Mouse (Mus musculus) intestine, postnatal 0 days (tissue): ENCODE results near the gene Olfr1158. TPM values are rescaled to one million over a fixed set of nuclear protein-coding genes. Genes with fewer than 3 reads are reported as not detected.

Source experiments
- ATAC-seq: fragments of 200-750 bp; cut with Nextera tagmentation; 2 replicates; pipeline ENCODE4 v1.8.0; 2017; ENCODE audit warnings: mild to moderate bottlenecking, moderate TSS enrichment, moderate library complexity
- H3K27ac ChIP-seq: fragments of 300-500 bp; sonication (generic); 2 replicates; pipeline ENCODE4 v1.5.1; 2014; ENCODE audit warnings: mild to moderate bottlenecking, low read depth, low read length, moderate library complexity
- H3K27me3 ChIP-seq: fragments of 300-500 bp; sonication (generic); replicated peaks from 2 replicates; pipeline ENCODE4 v1.6.1; 2014; ENCODE audit warnings: low read length, mixed read lengths; ENCODE audit not compliant: control insufficient read depth, insufficient read depth
- H3K36me3 ChIP-seq: fragments of 300-500 bp; sonication (generic); 2 replicates; pipeline ENCODE4 v1.6.1; 2014; ENCODE audit warnings: mild to moderate bottlenecking, moderate library complexity; ENCODE audit not compliant: control insufficient read depth, insufficient read depth
- H3K4me1 ChIP-seq: fragments of 300-500 bp; sonication (generic); replicated peaks from 2 replicates; pipeline ENCODE4 v1.6.1; 2014; ENCODE audit warnings: antibody characterized with exemption, low read length, mixed read lengths; ENCODE audit not compliant: control insufficient read depth, insufficient read depth
- H3K4me2 ChIP-seq: fragments of 300-500 bp; sonication (generic); replicated peaks from 2 replicates; pipeline ENCODE4 v1.6.1; 2014; ENCODE audit warnings: low read depth, mild to moderate bottlenecking, moderate library complexity
- H3K4me3 ChIP-seq: fragments of 300-500 bp; sonication (generic); 2 replicates; pipeline ENCODE4 v1.5.1; 2014; ENCODE audit warnings: low read depth, low read length
- H3K9ac ChIP-seq: fragments of 300-500 bp; sonication (generic); 2 replicates; pipeline ENCODE4 v1.6.1; 2014; ENCODE audit warnings: mild to moderate bottlenecking, low read depth, low read length
- H3K9me3 ChIP-seq: fragments of 300-500 bp; sonication (generic); 2 replicates; pipeline ENCODE4 v1.6.1; 2016; ENCODE audit warnings: mixed run types; ENCODE audit not compliant: control insufficient read depth
- CTCF ChIP-seq: sonication (generic); IDR thresholded peaks from 2 replicates; pipeline ENCODE4 v1.5.1; 2016; ENCODE audit warnings: low read depth, mild to moderate bottlenecking, control low read depth, antibody characterized with exemption, moderate library complexity
- polyA plus RNA-seq: library from polyadenylated mRNA; unstranded; fragments of >200 nt; fragmentation: Nextera tagmentation; extraction: Ambion mirVana; gene quantifications from 2 replicates; pipeline ENCODE4 v1.2.1, GENCODE M21; 2015

Gene Olfr1158
- polyA plus RNA-seq, 1 experiment from 2014 or later: not detected

DNA sequence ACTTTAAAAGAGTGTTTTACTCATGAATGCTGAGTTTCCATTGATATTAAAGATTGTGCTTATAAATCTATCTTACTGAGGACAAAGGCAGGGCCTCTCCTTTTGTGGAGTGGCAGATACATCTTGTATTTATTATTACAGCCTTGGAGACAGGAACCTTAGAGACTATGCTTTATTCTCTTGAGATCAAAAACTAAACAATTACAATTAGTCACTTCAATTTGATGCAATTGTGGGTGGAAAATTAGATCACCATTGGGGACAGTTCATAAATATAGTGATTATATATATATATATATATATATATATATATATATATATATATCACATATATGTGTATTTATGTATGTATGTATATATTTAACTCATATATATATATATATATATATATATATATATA is 47.7 kb downstream of the Olfr1158 start, which contains the start of gene Olfr73:
TSS of gene Olfr73 (minus strand) at position 101 of the 400 bp plus-strand sequence.
- no peak within 1 kb of the TSS for H3K4me2 ChIP-seq
- no peak for ATAC-seq
- H3K9ac ChIP-seq: no peak within 1 kb of the TSS
- no peaks in the 10 kb centered on the region for H3K9me3 ChIP-seq
- no peaks in the 10 kb centered on the region for H3K36me3 ChIP-seq
- no peak within 1 kb of the TSS for H3K27ac ChIP-seq
- H3K4me1 ChIP-seq: no peaks in the 10 kb centered on the region
- no peak within 1 kb of the TSS for H3K4me3 ChIP-seq
- TF ChIP-seq CTCF: no peak
- no peaks in the 10 kb centered on the region for H3K27me3 ChIP-seq

Other genes starting within 250 kb of the Olfr1158 start
- gene Olfr1140, start 246.4 kb upstream of the Olfr1158 start, polyA plus RNA-seq: not detected in 2 replicates
- gene Olfr1141, start 236.1 kb upstream of the Olfr1158 start, polyA plus RNA-seq: not detected in 2 replicates
- gene Olfr152, start 210.6 kb upstream of the Olfr1158 start, polyA plus RNA-seq: not detected in 2 replicates
- not detected in 2 replicates for gene Olfr1143, start 189.5 kb upstream of the Olfr1158 start, polyA plus RNA-seq
- not detected in 2 replicates for gene Olfr1145, start 180.3 kb upstream of the Olfr1158 start, polyA plus RNA-seq
- gene Olfr1148, start 159.6 kb upstream of the Olfr1158 start, polyA plus RNA-seq: not detected in 2 replicates
- gene Olfr1150-ps1, start 146.1 kb upstream of the Olfr1158 start, polyA plus RNA-seq: not detected in 2 replicates
- gene Olfr1151, start 134.3 kb upstream of the Olfr1158 start, polyA plus RNA-seq: not detected in 2 replicates
- gene Olfr1152, start 123.6 kb upstream of the Olfr1158 start, polyA plus RNA-seq: not detected in 2 replicates
- gene Olfr1153, start 95.2 kb upstream of the Olfr1158 start, polyA plus RNA-seq: not detected in 2 replicates
- not detected in 2 replicates for gene Olfr1154, start 84.9 kb upstream of the Olfr1158 start, polyA plus RNA-seq
- gene Olfr1155, start 45.0 kb upstream of the Olfr1158 start, polyA plus RNA-seq: not detected in 2 replicates
- gene Olfr1156, start 37.0 kb upstream of the Olfr1158 start, polyA plus RNA-seq: not detected in 2 replicates
- not detected in 2 replicates for gene Olfr1157, start 21.8 kb upstream of the Olfr1158 start, polyA plus RNA-seq
- gene Olfr74, start 15.4 kb upstream of the Olfr1158 start, polyA plus RNA-seq: not detected in 2 replicates
- gene Olfr1160, start 18.2 kb downstream of the Olfr1158 start, polyA plus RNA-seq: not detected in 2 replicates
- gene Olfr1161, start 32.7 kb downstream of the Olfr1158 start, polyA plus RNA-seq: not detected in 2 replicates
- not detected in 2 replicates for gene Olfr73, start 47.6 kb downstream of the Olfr1158 start, polyA plus RNA-seq
- gene Olfr1162, start 61.0 kb downstream of the Olfr1158 start, polyA plus RNA-seq: not detected in 2 replicates
- gene Olfr1163, start 81.7 kb downstream of the Olfr1158 start, polyA plus RNA-seq: not detected in 2 replicates
- gene Olfr1164, start 103.9 kb downstream of the Olfr1158 start, polyA plus RNA-seq: not detected in 2 replicates
- not detected in 2 replicates for gene Olfr1166, start 138.2 kb downstream of the Olfr1158 start, polyA plus RNA-seq
- gene Olfr1167, start 165.1 kb downstream of the Olfr1158 start, polyA plus RNA-seq: not detected in 2 replicates
- not detected in 2 replicates for gene Olfr1168, start 191.8 kb downstream of the Olfr1158 start, polyA plus RNA-seq
- not detected in 2 replicates for gene Olfr1170, start 238.2 kb downstream of the Olfr1158 start, polyA plus RNA-seq